Mouse (Mus musculus) cerebellum, postnatal 10 days (tissue): ENCODE results near the gene Selenbp1.

Experiments
- DNase-seq, 2 experiments: peaks; one replicate each; pipeline ENCODE4 v3.0.0; 2021; ENCODE audit warnings: mixed read lengths in 2 of 2

The Selenbp1 gene

DNA sequence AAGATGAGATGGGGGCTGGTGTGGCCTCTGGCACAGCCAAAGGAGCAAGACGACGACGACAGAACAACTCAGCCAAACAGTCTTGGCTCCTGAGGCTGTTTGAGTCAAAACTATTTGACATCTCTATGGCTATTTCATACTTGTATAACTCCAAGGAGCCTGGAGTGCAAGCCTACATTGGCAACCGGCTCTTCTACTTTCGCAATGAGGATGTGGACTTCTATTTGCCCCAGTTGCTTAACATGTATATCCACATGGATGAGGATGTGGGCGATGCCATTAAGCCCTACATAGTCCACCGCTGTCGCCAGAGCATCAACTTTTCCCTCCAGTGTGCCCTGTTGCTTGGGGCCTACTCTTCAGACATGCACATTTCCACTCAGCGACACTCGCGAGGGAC, 51.5 kb downstream of the Selenbp1 start:
- DNase-seq, result no peak

DNA sequence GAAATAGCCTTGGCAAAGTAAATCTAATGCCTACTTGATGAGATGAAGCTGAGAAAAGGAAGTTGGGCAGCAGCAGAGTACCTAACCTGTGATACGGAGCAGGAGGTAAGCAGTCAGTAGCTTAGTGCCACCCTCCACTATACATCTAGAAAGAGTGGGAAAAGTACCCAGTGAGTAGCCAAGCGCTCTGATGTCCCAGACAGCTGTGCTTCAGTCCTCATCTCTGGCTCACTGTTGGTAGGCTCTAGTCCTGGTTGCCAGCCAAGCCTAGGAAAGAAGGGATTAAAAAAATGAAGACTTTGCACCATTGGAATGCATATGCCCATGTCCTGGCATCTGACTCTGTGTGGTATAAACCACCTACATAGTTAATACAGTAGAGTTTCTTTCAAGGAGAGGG, 52.7 kb downstream of the Selenbp1 start:
- no peak for DNase-seq

DNA sequence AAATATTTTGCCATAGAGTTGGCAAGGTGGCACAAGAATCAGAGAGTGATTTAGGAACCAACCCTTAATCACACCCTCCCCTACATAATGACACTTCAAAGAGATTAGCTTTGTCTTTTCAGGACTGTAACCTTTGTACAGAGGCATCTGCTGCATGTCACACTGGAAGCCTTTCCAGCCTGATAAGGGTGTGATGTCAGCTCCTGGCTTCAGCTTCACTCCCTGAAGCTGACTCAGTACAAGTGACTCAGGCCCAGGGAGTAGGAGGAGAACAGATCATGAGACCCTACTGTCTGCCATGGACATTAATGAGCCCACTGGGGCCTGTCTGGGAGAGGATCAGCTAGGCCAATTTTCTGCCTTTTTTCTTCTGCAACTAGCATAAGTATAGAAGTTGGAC, 54.7 kb downstream of the Selenbp1 start:
- DNase-seq, result no peak

DNA sequence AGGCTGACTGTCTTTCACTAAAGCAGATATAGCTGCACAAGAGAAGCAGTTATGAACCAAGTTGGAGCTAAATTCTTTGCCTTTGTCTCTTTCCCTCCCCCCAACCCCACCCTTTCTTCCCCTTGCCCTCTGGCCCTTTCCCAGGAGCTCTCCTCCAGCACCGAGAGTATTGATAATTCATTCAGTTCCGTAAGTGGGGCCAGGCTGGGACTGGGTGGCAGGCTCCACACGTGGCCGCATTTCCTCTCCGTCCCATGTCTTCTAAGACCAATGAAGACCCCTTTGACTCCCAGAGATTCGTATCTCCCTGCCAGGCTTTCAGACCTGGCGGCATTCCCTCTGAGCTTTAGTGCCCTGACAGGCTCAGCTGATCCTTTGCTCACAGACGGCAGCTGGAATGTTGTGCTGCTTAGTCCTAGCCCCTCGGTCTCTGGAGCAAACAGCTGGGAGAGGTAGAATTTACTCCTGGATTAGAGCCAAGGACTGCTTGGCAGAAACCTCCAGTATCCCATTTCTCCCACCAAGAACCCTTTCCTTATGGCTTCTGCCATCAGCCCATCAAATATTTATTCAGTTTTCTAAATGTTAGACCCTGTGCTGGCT, 56.4 kb downstream of the Selenbp1 start:
- DNase-seq, result no peak
